Mouse (Mus musculus) heart, postnatal 0 days (tissue): ENCODE results near the gene Ttll3.

ENCODE experiments used
- CTCF ChIP-seq: IDR thresholded peaks from 2 replicates; pipeline ENCODE4 v1.5.1; 2016; ENCODE audit warnings: antibody characterized with exemption, control low read depth, low read depth
- EP300 ChIP-seq: IDR thresholded peaks from 2 replicates; pipeline ENCODE4 v1.6.1; 2016; ENCODE audit warnings: antibody characterized with exemption, low read depth

GRCm38 (mm10) chr6:113380480-113380879 is 8.6 kb upstream of the Ttll3 start:
- 0 out of 2 replicates have a peak, but pooled peaks have one; percentile 5 for TF ChIP-seq CTCF
- no peak for TF ChIP-seq EP300
